Mouse (Mus musculus) stomach, postnatal 0 days (tissue): Measurements from ENCODE around the gene Egflam.

Experiments used
- CTCF ChIP-seq: IDR thresholded peaks from 2 replicates; pipeline ENCODE4 v1.5.1; 2016; ENCODE audit warnings: antibody characterized with exemption, low read depth, mild to moderate bottlenecking, moderate library complexity
- EP300 ChIP-seq: optimal IDR thresholded peaks from 2 replicates; pipeline ENCODE3; 2016; ENCODE audit warnings: antibody characterized with exemption

- no peak for TF ChIP-seq CTCF
- no peak for TF ChIP-seq EP300
Measured at GRCm38 (mm10) chr15:7398609-7399540, 680 bp upstream of the Egflam start.
